Mouse (Mus musculus): ENCODE measurements around the gene Snai3. TPM values are rescaled to one million over a fixed set of nuclear protein-coding genes. Genes with fewer than 3 reads are reported as not detected.

The Snai3 gene
- polyA plus RNA-seq, 1 experiment, result not detected

DNA sequence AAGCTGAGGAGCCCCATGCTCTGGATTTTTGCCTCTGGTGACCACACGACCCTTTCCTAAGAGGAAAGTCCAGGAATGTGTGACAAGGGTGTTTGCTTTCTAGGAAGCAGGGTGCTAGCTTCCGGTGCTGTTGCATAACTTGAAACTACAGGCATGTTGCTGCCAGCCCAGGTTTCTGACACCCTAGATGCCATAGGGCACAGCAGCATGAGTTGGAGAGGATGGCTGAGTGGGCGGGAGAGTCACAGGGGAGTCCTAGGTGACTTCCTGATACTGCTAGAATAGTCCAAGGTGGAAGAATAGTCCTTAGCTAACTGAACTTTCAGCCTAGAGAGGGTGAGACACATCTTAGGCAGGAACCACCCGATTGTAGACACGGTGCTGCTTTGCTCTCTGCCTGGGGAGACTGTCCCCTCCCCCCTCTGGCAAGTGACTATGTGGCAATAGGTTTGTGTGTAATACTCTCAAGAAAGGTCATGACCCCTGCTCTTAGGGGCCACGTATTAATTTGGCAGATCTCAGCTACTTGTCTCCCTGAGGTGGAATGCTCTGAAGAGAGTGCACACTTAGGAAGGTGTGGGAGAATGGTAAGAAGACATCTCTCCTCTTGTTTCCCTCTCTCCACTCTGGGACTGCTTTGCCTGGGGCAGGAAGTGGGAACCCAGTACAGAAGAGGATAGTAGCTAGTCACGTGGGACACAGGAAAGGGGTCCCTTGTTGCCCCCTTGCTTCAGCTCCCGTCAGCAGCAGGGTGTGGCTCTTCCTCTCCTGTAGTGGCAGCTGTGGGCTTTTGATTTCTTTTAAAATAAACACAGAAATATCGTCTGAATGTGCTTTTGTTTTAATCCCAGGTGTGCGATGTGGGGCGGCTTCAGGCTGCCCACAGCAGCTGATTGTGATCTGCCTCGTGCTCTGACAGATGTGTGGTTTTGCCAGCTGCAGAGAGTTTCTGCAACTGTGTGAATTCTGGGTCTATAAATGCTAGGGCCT lies 3.4 kb upstream of the Snai3 start:
- Histone ChIP-seq H3K9me3 (ENCODE audit: control insufficient read depth, low read length) (peaks cover 7% of the 10 kb centered on the region; the same call in 1 of the 2 replicates), H3K27me3 (ENCODE audit: control insufficient read depth) (peaks cover 53% of the 10 kb centered on the region), H3K4me3 (replicated peaks) (no peak overlapping the region), H3K36me3 (ENCODE audit: control insufficient read depth) (peaks cover 22% of the 10 kb centered on the region), H3K4me1 (ENCODE audit: control insufficient read depth) (peaks cover 26% of the 10 kb centered on the region)
- TF ChIP-seq TAL1 (IDR thresholded peaks at IDR 0.05; ENCODE audit: low read length) (no peak), GATA1 (IDR thresholded peaks at IDR 0.05; ENCODE audit: low read length) (no peak)

DNA sequence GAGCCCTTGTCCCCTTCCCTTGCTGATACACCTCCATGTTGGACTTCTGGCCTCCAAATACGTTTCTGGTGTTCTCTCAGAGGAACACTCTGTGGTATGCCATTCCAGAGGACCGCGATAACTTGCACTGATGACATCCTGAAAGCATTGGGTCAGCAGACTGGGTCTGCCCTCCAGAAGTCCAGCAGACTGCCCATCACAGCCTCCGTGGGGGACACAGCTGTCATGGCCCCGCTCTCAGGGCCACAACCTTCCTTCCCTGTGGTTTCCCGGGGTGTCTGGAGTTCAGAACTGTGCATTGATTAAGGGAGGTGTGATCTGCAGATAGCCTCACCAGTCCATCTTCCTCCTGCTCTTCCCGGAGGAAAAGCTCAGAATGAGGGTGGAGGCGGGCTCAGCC lies 2.0 kb upstream of the Snai3 start:
- H3K4me3 ChIP-seq (replicated peaks), result no peak overlapping the region
- H3K4me1 ChIP-seq (ENCODE audit: control insufficient read depth), result peaks cover 26% of the 10 kb centered on the region
- TF ChIP-seq GATA1 (IDR thresholded peaks at IDR 0.05; ENCODE audit: low read length) (no peak), TAL1 (IDR thresholded peaks at IDR 0.05; ENCODE audit: low read length) (no peak)
- peaks cover 7% of the 10 kb centered on the region; the same call in 1 of the 2 replicates for H3K9me3 ChIP-seq (ENCODE audit: control insufficient read depth, low read length)
- H3K27me3 ChIP-seq (ENCODE audit: control insufficient read depth), result peaks cover 64% of the 10 kb centered on the region
- peaks cover 10% of the 10 kb centered on the region for H3K36me3 ChIP-seq (ENCODE audit: control insufficient read depth)

DNA sequence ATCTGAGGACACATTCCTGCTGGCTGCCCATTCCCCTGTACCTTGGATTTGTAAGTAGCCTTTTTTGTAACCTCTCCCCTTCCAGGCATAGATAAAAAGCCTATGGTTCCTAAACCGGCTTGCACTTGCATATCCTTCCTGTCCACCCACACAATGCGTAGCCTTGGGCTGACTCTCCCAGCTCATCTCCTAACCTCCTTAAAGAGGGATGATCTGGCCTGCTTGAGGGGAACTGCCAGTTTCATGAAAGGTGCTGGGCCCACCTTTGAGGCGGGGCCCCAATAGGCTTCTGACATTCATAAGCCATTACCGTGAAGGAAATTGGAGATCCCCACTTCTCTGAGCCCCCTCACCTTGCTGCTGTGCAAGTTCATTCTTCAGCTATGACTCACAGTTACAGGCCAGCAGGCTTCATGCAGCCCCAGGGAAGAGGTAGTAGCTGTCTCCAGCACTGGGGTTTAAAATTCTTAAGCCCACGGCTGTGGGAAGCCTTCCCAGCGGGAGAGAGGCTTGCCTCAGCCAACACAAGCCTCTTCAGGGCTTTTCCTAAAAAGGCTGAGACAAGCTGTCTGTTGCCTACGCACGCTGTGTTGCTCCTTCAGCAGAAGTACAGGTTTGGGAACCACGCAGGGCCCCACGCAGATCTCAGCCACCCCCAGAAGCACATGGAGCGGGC lies 1.1 kb upstream of the Snai3 start:
- no peak for TF ChIP-seq TAL1 (IDR thresholded peaks at IDR 0.05; ENCODE audit: low read length)
- no peak for TF ChIP-seq GATA1 (IDR thresholded peaks at IDR 0.05; ENCODE audit: low read length)
- Histone ChIP-seq H3K4me1 (ENCODE audit: control insufficient read depth) (peaks cover 26% of the 10 kb centered on the region), H3K36me3 (ENCODE audit: control insufficient read depth) (peaks cover under 1% of the 10 kb centered on the region), H3K27me3 (ENCODE audit: control insufficient read depth) (peaks cover 72% of the 10 kb centered on the region), H3K9me3 (ENCODE audit: control insufficient read depth, low read length) (peaks cover 7% of the 10 kb centered on the region; the same call in 1 of the 2 replicates), H3K4me3 (replicated peaks) (no peak overlapping the region)

DNA sequence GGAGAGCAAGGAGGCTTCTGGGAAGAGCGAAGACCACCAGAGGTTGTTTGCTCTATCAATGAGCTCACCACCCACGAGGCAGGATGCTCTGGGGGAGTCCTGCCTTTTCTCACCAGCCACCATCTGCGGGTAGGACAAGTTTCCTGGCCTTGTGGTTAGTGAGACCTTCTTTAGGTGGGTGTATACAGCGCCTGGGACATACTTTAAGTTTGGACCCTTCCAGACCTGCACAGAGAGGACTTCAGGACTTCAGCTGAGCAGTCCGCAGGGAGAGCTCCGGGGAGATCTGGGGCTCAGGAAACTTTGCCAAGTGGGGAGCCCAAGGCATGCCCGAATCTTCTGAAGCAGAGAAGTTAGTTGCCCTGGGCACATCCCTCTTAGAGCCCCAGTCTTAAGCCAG lies 543 bp downstream of the Snai3 start:
- H3K4me3 ChIP-seq (replicated peaks), result no peak overlapping the region
- peaks cover 82% of the 10 kb centered on the region for H3K27me3 ChIP-seq (ENCODE audit: control insufficient read depth)
- TF ChIP-seq TAL1 (IDR thresholded peaks at IDR 0.05; ENCODE audit: low read length) (no peak), GATA1 (IDR thresholded peaks at IDR 0.05; ENCODE audit: low read length) (no peak)
- peaks cover 23% of the 10 kb centered on the region for H3K4me1 ChIP-seq (ENCODE audit: control insufficient read depth)
- peaks cover 7% of the 10 kb centered on the region; the same call in 1 of the 2 replicates for H3K9me3 ChIP-seq (ENCODE audit: control insufficient read depth, low read length)
- no peaks in the 10 kb centered on the region for H3K36me3 ChIP-seq (ENCODE audit: control insufficient read depth)

DNA sequence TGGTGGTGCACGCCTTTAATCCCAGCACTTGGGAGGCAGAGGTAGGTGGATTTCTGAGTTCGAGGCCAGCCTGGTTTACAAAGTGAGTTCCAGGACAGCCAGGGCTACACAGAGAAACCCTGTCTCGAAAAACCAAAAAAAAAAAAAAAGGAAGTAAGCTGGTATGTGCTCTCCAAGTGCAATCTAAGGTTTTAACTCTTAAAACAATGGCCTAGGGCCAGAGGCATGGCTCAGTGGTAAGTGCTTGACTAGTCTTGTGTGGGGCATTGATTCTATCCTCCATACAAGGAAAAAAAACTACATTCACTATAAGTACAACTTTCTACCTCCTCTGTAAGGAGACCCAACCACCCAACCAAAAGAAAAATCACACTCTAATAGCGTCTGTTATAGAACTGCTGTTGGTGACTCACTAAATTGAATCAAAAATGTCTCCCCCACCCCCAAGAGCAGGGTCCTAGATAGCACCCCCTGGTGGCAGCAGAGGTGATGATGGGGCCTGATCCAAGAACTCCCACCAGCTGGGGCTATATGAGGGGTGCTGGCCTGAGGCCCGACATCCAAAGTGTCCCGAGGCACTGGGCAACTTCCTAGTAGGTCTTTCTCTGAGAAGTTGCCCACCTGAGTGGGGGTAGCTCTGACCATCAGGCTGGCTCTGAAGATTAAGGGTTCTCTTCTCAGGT lies 1.2 kb downstream of the Snai3 start:
- Histone ChIP-seq H3K36me3 (ENCODE audit: control insufficient read depth) (no peaks in the 10 kb centered on the region), H3K4me3 (replicated peaks) (no peak overlapping the region), H3K27me3 (ENCODE audit: control insufficient read depth) (peaks cover 82% of the 10 kb centered on the region), H3K4me1 (ENCODE audit: control insufficient read depth) (peaks cover 21% of the 10 kb centered on the region), H3K9me3 (ENCODE audit: control insufficient read depth, low read length) (peaks cover 7% of the 10 kb centered on the region; the same call in 1 of the 2 replicates)
- no peak for TF ChIP-seq TAL1 (IDR thresholded peaks at IDR 0.05; ENCODE audit: low read length)
- no peak for TF ChIP-seq GATA1 (IDR thresholded peaks at IDR 0.05; ENCODE audit: low read length)

DNA sequence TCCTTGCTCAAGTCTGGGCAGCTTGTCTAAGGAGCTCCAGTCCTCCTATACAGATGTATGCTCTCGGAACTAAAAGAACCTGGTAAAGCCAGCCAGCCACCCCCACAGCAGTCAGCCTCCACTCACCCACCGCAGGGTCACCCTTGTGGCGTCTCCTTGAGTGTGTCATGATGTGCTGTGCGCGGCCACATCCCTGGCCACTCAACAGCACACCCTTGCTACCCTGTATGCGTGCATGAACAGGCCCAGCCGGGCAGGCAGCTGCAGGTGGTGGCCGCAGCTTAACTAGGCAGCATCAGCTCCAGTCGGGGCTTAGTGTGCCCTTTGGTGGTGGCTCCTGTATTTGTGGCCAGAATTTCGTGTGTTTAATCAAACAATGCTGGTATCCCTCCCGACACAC lies 3.4 kb downstream of the Snai3 start:
- no peaks in the 10 kb centered on the region for H3K36me3 ChIP-seq (ENCODE audit: control insufficient read depth)
- TF ChIP-seq TAL1 (IDR thresholded peaks at IDR 0.05; ENCODE audit: low read length), result no peak
- no peak for TF ChIP-seq GATA1 (IDR thresholded peaks at IDR 0.05; ENCODE audit: low read length)
- peaks cover 62% of the 10 kb centered on the region for H3K27me3 ChIP-seq (ENCODE audit: control insufficient read depth)
- H3K9me3 ChIP-seq (ENCODE audit: control insufficient read depth, low read length), result peaks cover 7% of the 10 kb centered on the region; the same call in 1 of the 2 replicates
- no peak overlapping the region for H3K4me3 ChIP-seq (replicated peaks)
- H3K4me1 ChIP-seq (ENCODE audit: control insufficient read depth), result peaks cover 11% of the 10 kb centered on the region

DNA sequence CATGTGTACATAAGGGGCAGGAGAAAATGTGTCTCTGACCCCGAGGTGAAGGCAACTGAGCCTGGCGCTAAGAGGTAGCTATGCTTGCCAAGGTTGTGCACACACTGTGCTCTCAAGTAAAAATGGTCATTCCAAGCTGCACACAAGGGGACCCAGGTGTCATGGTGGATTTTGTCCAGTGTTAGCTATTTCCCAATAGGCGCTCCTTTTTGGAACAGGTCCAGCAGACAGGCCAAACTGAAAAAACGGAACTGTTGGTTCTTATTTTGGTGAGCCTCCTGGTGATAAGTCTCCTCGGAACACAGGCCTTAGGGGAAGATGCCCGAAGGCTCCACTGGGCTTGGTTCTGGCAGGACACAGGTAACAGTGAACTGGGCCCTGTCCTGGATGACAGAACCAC lies 6.1 kb downstream of the Snai3 start:
- no peaks in the 10 kb centered on the region; the same call in 1 of the 2 replicates for H3K4me1 ChIP-seq (ENCODE audit: control insufficient read depth)
- TF ChIP-seq GATA1 (IDR thresholded peaks at IDR 0.05; ENCODE audit: low read length) (no peak), TAL1 (IDR thresholded peaks at IDR 0.05; ENCODE audit: low read length) (no peak)
- H3K36me3 ChIP-seq (ENCODE audit: control insufficient read depth), result no peaks in the 10 kb centered on the region
- H3K9me3 ChIP-seq (ENCODE audit: control insufficient read depth, low read length), result no peaks in the 10 kb centered on the region
- H3K27me3 ChIP-seq (ENCODE audit: control insufficient read depth), result peaks cover 34% of the 10 kb centered on the region
- no peak overlapping the region for H3K4me3 ChIP-seq (replicated peaks)

DNA sequence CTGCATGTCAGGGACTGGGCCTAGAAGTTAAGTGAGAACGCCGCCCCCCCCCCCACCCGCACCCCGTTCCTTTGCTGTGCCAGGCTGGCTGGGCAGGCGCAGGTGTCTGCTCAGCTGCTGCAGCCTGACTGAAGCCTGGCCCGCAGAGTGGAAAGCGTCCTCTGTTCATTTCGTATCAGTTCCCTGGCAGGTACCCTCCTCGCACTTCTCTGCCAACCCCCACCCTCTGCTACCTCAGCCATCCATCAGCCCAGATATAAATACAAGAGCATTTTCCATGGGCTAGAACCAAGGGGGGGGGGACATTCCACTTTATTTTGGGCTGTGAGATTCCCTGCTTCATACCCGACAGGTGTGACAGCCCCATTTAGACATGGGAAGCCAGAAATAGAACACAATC lies 8.4 kb downstream of the Snai3 start:
- no peak for TF ChIP-seq TAL1 (IDR thresholded peaks at IDR 0.05; ENCODE audit: low read length)
- TF ChIP-seq GATA1 (IDR thresholded peaks at IDR 0.05; ENCODE audit: low read length), result no peak
- no peaks in the 10 kb centered on the region; the same call in 1 of the 2 replicates for H3K4me1 ChIP-seq (ENCODE audit: control insufficient read depth)
- no peaks in the 10 kb centered on the region for H3K36me3 ChIP-seq (ENCODE audit: control insufficient read depth)
- no peak overlapping the region for H3K4me3 ChIP-seq (replicated peaks)
- no peaks in the 10 kb centered on the region for H3K9me3 ChIP-seq (ENCODE audit: control insufficient read depth, low read length)
- peaks cover 19% of the 10 kb centered on the region for H3K27me3 ChIP-seq (ENCODE audit: control insufficient read depth)
